Mouse (Mus musculus) T-helper 17 cell (primary cell): ENCODE measurements around the gene Alg1.

Experiments used
- in situ Hi-C, 2 experiments: fragments of 300-600 bp; cut with MboI, MseI; formaldehyde crosslinking; loops; 1 replicate in 1 of 2; 2 replicates in 1 of 2; pipeline ENCODE4 v1.15.1; 2025; ENCODE audit warnings: high pct_unique_total_duplicates in 2 of 2

The Alg1 gene

GRCm38 (mm10) chr16:5233418-5234313, at the start of gene Alg1:
Alg1 (plus strand) TSS chr16:5233621.
- in situ Hi-C loops = loop anchor here in 1 of 2 experiments (25.0 kb wide), 1 partner anchor 1496 kb away; the partner anchor contains the start of gene Zfp263

- in situ Hi-C loops = no loop called here
Observed at GRCm38 (mm10) chr16:5184101-5184500, 49.3 kb upstream of the Alg1 start.

GRCm38 (mm10) chr16:5184956-5185355, 48.5 kb upstream of the Alg1 start:
- in situ Hi-C loops = no loop called here

- in situ Hi-C loops = no loop called here
Observed at GRCm38 (mm10) chr16:5185691-5186090, 47.7 kb upstream of the Alg1 start.

- in situ Hi-C loops = no loop called here
Observed at GRCm38 (mm10) chr16:5186234-5186633, 47.2 kb upstream of the Alg1 start.

GRCm38 (mm10) chr16:5195080-5195479, 38.3 kb upstream of the Alg1 start:
- in situ Hi-C loops = no loop called here

GRCm38 (mm10) chr16:5202681-5203080, 30.7 kb upstream of the Alg1 start:
- in situ Hi-C loops = loop anchor here in 1 of 2 experiments (5.0 kb wide), 1 partner anchor 40 kb away; no protein-coding TSS in a partner anchor

- in situ Hi-C loops = loop anchor here in 1 of 2 experiments (5.0 kb wide), 1 partner anchor 39 kb away; no protein-coding TSS in a partner anchor
Observed at GRCm38 (mm10) chr16:5203200-5203599, 30.2 kb upstream of the Alg1 start.

GRCm38 (mm10) chr16:5203668-5204433, 29.6 kb upstream of the Alg1 start, which contains the start of gene Nagpa:
Nagpa (minus strand) TSS chr16:5204012.
- in situ Hi-C loops = loop anchor here in 1 of 2 experiments (5.0 kb wide), 1 partner anchor 38 kb away; no protein-coding TSS in a partner anchor

GRCm38 (mm10) chr16:5205431-5205970, 27.9 kb upstream of the Alg1 start:
- in situ Hi-C loops = no loop called here

GRCm38 (mm10) chr16:5206051-5206450, 27.4 kb upstream of the Alg1 start:
- in situ Hi-C loops = no loop called here

- in situ Hi-C loops = no loop called here
Observed at GRCm38 (mm10) chr16:5210365-5210764, 23.1 kb upstream of the Alg1 start.

GRCm38 (mm10) chr16:5212150-5212549, 21.3 kb upstream of the Alg1 start:
- in situ Hi-C loops = no loop called here

GRCm38 (mm10) chr16:5214126-5214525, 19.3 kb upstream of the Alg1 start:
- in situ Hi-C loops = no loop called here

GRCm38 (mm10) chr16:5216686-5217085, 16.7 kb upstream of the Alg1 start:
- in situ Hi-C loops = no loop called here

GRCm38 (mm10) chr16:5217341-5218133, 15.9 kb upstream of the Alg1 start:
- in situ Hi-C loops = no loop called here

GRCm38 (mm10) chr16:5221403-5221802, 12.0 kb upstream of the Alg1 start:
- in situ Hi-C loops = no loop called here

- in situ Hi-C loops = no loop called here
Observed at GRCm38 (mm10) chr16:5222140-5222539, 11.3 kb upstream of the Alg1 start, which contains the start of gene AU021092. AU021092 (minus strand) TSS chr16:5222299.

- in situ Hi-C loops = loop anchor here in 1 of 2 experiments (25.0 kb wide), 1 partner anchor 1489 kb away; the partner anchor contains the start of gene Zfp263
Observed at GRCm38 (mm10) chr16:5226534-5226933, 6.9 kb upstream of the Alg1 start.

- in situ Hi-C loops = loop anchor here in 1 of 2 experiments (25.0 kb wide), 1 partner anchor 1490 kb away; the partner anchor contains the start of gene Zfp263
Observed at GRCm38 (mm10) chr16:5227501-5227900, 5.9 kb upstream of the Alg1 start.

GRCm38 (mm10) chr16:5228103-5228502, 5.3 kb upstream of the Alg1 start:
- in situ Hi-C loops = loop anchor here in 1 of 2 experiments (25.0 kb wide), 1 partner anchor 1491 kb away; the partner anchor contains the start of gene Zfp263
